Mouse (Mus musculus) heart, embryonic 14.5 days (tissue): ENCODE data around the gene Rtl8c. TPM values are rescaled to one million over a fixed set of nuclear protein-coding genes. Genes with fewer than 3 reads are reported as not detected.
A peak's percentile ranks its signal among the peaks of the same experiment; 100 is the strongest.
"Not testable (repeated sequence)": the region's sequence is repeated elsewhere in the genome, so short reads cannot be mapped to it uniquely, and the experiment has no call there.

ENCODE experiments used
- ATAC-seq: fragments of 200-750 bp; cut with Nextera tagmentation; 2 replicates; pipeline ENCODE4 v1.8.0; 2017; ENCODE audit warnings: low read depth, moderate TSS enrichment; ENCODE audit not compliant: insufficient number of reproducible peaks, insufficient read depth, low FRiP score
- H3K27ac ChIP-seq, 2 experiments: fragments of 200-500 bp in 1 of 2; fragments of 300-500 bp in 1 of 2; sonication (generic) in 1 of 2; replicated peaks in 1 of 2; 2 replicates each; pipeline ENCODE4 v1.5.1; 2012 to 2014; ENCODE audit warnings: low read depth in 2 of 2, low read length in 2 of 2, control low read depth in 1 of 2, mild to moderate bottlenecking in 1 of 2, mixed read lengths in 1 of 2; ENCODE audit not compliant: control insufficient read depth in 1 of 2, insufficient read depth in 1 of 2
- H3K27me3 ChIP-seq: fragments of 300-500 bp; sonication (generic); 2 replicates; pipeline ENCODE4 v1.6.1; 2014; ENCODE audit warnings: mild to moderate bottlenecking, low read length, control low read depth; ENCODE audit not compliant: control insufficient read depth, insufficient read depth
- H3K36me3 ChIP-seq: fragments of 300-500 bp; sonication (generic); 2 replicates; pipeline ENCODE4 v1.6.1; 2014; ENCODE audit warnings: mild to moderate bottlenecking, control low read depth, low read length, mixed read lengths; ENCODE audit not compliant: control insufficient read depth, insufficient read depth
- H3K4me1 ChIP-seq, 2 experiments: fragments of 200-500 bp in 1 of 2; fragments of 300-500 bp in 1 of 2; sonication (generic) in 1 of 2; 2 replicates each; pipeline ENCODE4 v1.6.1; 2012 to 2014; ENCODE audit warnings: low read length in 2 of 2, control low read depth in 1 of 2, mixed read lengths in 1 of 2; ENCODE audit not compliant: control insufficient read depth in 2 of 2, insufficient read depth in 2 of 2
- H3K4me2 ChIP-seq: fragments of 300-500 bp; sonication (generic); 2 replicates; pipeline ENCODE4 v1.6.1; 2014; ENCODE audit warnings: mild to moderate bottlenecking, low read length
- H3K4me3 ChIP-seq, 2 experiments: fragments of 200-500 bp in 1 of 2; fragments of 300-500 bp in 1 of 2; sonication (generic) in 1 of 2; 2 replicates each; pipeline ENCODE4 v1.5.1; 2012 to 2014; ENCODE audit warnings: low read length in 2 of 2, mild to moderate bottlenecking in 2 of 2, control low read depth in 1 of 2, low read depth in 1 of 2, moderate library complexity in 1 of 2; ENCODE audit not compliant: control insufficient read depth in 1 of 2, insufficient read depth in 1 of 2
- H3K9ac ChIP-seq: fragments of 300-500 bp; sonication (generic); 2 replicates; pipeline ENCODE4 v1.6.1; 2014; ENCODE audit warnings: mild to moderate bottlenecking, low read length
- H3K9me3 ChIP-seq: fragments of 300-500 bp; sonication (generic); 2 replicates; pipeline ENCODE4 v1.6.1; 2016; ENCODE audit warnings: low read length, control low read depth; ENCODE audit not compliant: control insufficient read depth
- WGBS: fragments of 180-500 bp; shearing (Covaris S2); extraction: QIAGEN DNeasy Blood & Tissue Kit; methylation state at CpG from one replicate; pipeline ENCODE4 v1.1.7; 2014; 5-methylcytosine and 5-hydroxymethylcytosine counted together
- polyA plus RNA-seq: library from polyadenylated mRNA; unstranded; fragments of >200 nt; fragmentation: Nextera tagmentation; extraction: Ambion mirVana; gene quantifications from 2 replicates; pipeline ENCODE4 v1.2.1, GENCODE M21; 2014

The Rtl8c gene
- polyA plus RNA-seq, 1 experiment from 2014 or later, result 62.5 TPM

GRCm38 (mm10) chrX:53608879-53609278 lies 1.0 kb downstream of the Rtl8c start, which contains the start of gene Gm14597:
TSS of gene Gm14597 (minus strand) at chrX:53608979.
- ATAC-seq, H3K4me1 ChIP-seq: not testable (repeated sequence)
- 77% methylated on average over 3 of the region's 4 CpGs for WGBS

GRCm38 (mm10) chrX:53610571-53610970 lies 2.7 kb downstream of the Rtl8c start:
- ATAC-seq, result no peak
- H3K27ac ChIP-seq, result no peak overlapping the region
- no peak overlapping the region for H3K4me3 ChIP-seq
- no peaks in the 10 kb centered on the region for H3K4me1 ChIP-seq
- H3K9me3 ChIP-seq, result no peaks in the 10 kb centered on the region
- H3K27me3 ChIP-seq, result no peaks in the 10 kb centered on the region
- no peak overlapping the region for H3K4me2 ChIP-seq
- H3K9ac ChIP-seq, result no peak overlapping the region
- no peaks in the 10 kb centered on the region for H3K36me3 ChIP-seq
- WGBS, result 2% methylated on average over 3 of the region's 3 CpGs

More at GRCm38 (mm10) chrX:53608879-53609278, 1.0 kb downstream of the Rtl8c start, which contains the start of gene Gm14597:
- not testable (repeated sequence) for H3K27me3 ChIP-seq, H3K9me3 ChIP-seq, H3K36me3 ChIP-seq
- Histone ChIP-seq H3K9ac (peak within 1 kb of the TSS; percentile 70), H3K4me3 (peak within 1 kb of the TSS; percentile 49 to 72), H3K27ac (peak within 1 kb of the TSS; percentile 67 to 78), H3K4me2 (peak within 1 kb of the TSS; percentile 66)

GRCm38 (mm10) chrX:53611395-53611794 lies 3.6 kb downstream of the Rtl8c start:
- H3K27ac ChIP-seq, H3K4me1 ChIP-seq, H3K36me3 ChIP-seq, ATAC-seq, H3K4me3 ChIP-seq, H3K4me2 ChIP-seq, H3K9me3 ChIP-seq, H3K27me3 ChIP-seq, H3K9ac ChIP-seq: not testable (repeated sequence)

GRCm38 (mm10) chrX:53638107-53638506 lies 30.3 kb downstream of the Rtl8c start:
- not testable (repeated sequence) for H3K9me3 ChIP-seq, H3K4me1 ChIP-seq, H3K27me3 ChIP-seq, H3K4me2 ChIP-seq, ATAC-seq, H3K9ac ChIP-seq, H3K36me3 ChIP-seq, H3K27ac ChIP-seq, H3K4me3 ChIP-seq
- WGBS, result 52% methylated on average over 3 of the region's 3 CpGs

GRCm38 (mm10) chrX:53642604-53642979 lies 34.8 kb downstream of the Rtl8c start:
- WGBS, result 21% methylated on average over 4 of the region's 4 CpGs
- ATAC-seq, H3K4me1 ChIP-seq, H3K36me3 ChIP-seq, H3K9me3 ChIP-seq, H3K27me3 ChIP-seq, H3K9ac ChIP-seq: not testable (repeated sequence)
- H3K4me2 ChIP-seq, result peak overlapping the region; percentile 49
- peak overlapping the region; percentile 6 to 13; a peak in 2 of 4 replicates for H3K4me3 ChIP-seq
- 0 out of 4 replicates have a peak overlapping the region, but pooled peaks of 1 of the 2 experiments have one; percentile 33 for H3K27ac ChIP-seq

- H3K4me2 ChIP-seq, result peak within 1 kb of the TSS; percentile 55
- H3K4me1 ChIP-seq, H3K9me3 ChIP-seq, H3K27me3 ChIP-seq, H3K9ac ChIP-seq, H3K36me3 ChIP-seq: not testable (repeated sequence)
- peak within 1 kb of the TSS; percentile 27 to 39 for H3K4me3 ChIP-seq
- H3K27ac ChIP-seq, result peak within 1 kb of the TSS; percentile 79 to 89
- WGBS, result 20% methylated on average over 10 of the region's 50 CpGs
- ATAC-seq, result peak; percentile 90
Observed at GRCm38 (mm10) chrX:53642980-53643961, 35.4 kb downstream of the Rtl8c start, which contains the start of gene Rtl8a. TSS of gene Rtl8a (minus strand) at chrX:53643682.

GRCm38 (mm10) chrX:53645885-53646284 lies 38.1 kb downstream of the Rtl8c start:
- 67% methylated on average over 6 of the region's 6 CpGs for WGBS

More at GRCm38 (mm10) chrX:53645885-53646284, 38.1 kb downstream of the Rtl8c start:
- no peak for ATAC-seq
- Histone ChIP-seq H3K9me3 (no peaks in the 10 kb centered on the region), H3K4me1 (no peaks in the 10 kb centered on the region; a peak in 1 of 4 replicates), H3K4me3 (no peak overlapping the region), H3K4me2 (no peak overlapping the region), H3K36me3 (no peaks in the 10 kb centered on the region), H3K27me3 (no peaks in the 10 kb centered on the region), H3K9ac (no peak overlapping the region), H3K27ac (no peak overlapping the region)
